Mouse (Mus musculus): Measurements from ENCODE around the gene Rpl36a-ps1.
"Not testable (repeated sequence)": the region's sequence is repeated elsewhere in the genome, so short reads cannot be mapped to it uniquely, and the experiment has no call there.

Gene Rpl36a-ps1

GRCm38 (mm10) chr14:98994218-98994617 lies at the start of gene Rpl36a-ps1:
TSS of gene Rpl36a-ps1 (minus strand) at chr14:98994318.
- no peak for DNase-seq (ENCODE audit: low spot score)

- no peak for DNase-seq (ENCODE audit: low spot score)
These were observed 49.4 kb upstream of the Rpl36a-ps1 start for GRCm38 (mm10) chr14:99043499-99043898.

GRCm38 (mm10) chr14:99041416-99041815 lies 47.3 kb upstream of the Rpl36a-ps1 start:
- no peak for DNase-seq (ENCODE audit: low spot score)

DNA sequence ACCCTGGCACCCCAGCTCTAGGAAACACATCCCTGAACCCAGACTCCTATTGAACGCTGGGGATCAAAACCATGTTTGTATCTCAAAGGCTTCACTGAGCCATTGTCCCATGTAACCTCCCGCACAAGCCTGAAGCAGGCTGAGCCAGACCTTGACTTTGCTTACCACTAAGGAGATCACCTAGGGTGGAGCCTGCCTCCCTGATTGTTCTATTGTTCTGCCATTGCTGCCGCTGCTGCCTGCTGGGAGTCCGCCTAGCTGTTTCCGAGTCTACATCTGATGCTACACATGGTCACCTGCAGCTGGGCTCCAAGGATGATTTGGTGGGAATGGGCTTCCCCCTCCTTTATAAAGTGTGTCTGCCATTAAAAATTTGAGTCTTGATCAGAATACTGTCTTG lies 45.2 kb upstream of the Rpl36a-ps1 start:
- not testable (repeated sequence) for DNase-seq (ENCODE audit: low spot score)

DNA sequence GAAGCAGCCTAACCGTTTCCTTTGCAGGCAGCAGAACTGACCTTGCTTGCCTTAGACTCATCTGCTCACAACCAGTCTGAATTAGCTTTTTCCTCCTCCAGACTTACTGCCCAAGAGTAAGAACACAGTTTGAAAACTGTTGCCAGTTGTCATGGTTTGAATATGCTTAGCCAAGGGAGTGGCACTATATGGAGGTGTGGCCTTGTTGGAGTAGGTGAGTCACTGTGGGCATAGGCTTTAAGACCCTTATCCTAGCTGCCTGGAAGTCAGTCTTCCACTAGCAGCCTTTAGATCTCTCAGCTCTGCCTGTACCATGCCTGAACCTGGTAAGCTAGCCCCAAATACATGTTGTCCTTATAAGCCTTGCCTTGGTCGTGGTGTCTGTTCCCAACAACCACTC lies 43.6 kb upstream of the Rpl36a-ps1 start:
- DNase-seq (ENCODE audit: low spot score) = no peak

GRCm38 (mm10) chr14:99036039-99036438 lies 41.9 kb upstream of the Rpl36a-ps1 start:
- DNase-seq (ENCODE audit: low spot score) = no peak

DNA sequence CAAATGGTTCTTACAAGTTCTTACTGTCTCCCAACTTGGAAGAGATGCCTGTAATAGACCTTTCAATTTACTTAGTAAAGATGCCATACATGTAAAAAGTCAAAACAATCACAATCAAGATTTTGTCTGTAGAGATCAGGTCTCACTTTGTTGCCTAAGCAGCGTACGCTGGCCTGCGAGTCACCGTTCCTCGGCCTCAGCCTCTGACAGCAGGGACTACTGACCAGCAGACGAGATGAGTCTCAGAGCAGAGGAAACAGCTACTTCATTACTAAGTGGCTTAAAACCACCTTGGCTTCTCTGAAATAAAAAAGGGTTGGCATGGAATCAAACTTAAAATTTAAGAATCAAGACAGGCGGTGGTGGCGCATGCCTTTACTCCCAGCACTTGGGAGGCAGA lies 40.7 kb upstream of the Rpl36a-ps1 start:
- not testable (repeated sequence) for DNase-seq (ENCODE audit: low spot score)

DNA sequence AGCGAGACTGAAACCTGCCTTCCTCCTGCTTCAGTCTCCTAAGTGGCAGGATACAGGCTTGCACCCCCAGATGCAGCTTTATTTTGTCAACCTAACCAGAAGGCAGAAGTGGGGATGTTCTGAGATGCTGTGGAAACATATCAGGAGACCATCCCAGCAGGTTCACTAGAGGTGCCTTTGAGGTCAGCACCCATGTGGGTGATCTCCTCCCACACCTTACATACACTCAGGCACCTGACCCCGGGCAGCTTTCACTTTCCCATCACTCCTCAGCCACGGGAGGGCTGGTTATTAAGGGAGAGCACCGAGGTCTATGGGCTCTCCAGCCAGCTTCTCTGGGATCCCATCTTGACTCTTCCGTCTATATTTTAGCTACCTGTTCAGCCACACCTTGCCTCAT lies 38.5 kb upstream of the Rpl36a-ps1 start:
- no peak for DNase-seq (ENCODE audit: low spot score)

GRCm38 (mm10) chr14:99031337-99031873 lies 37.3 kb upstream of the Rpl36a-ps1 start:
- DNase-seq (ENCODE audit: low spot score) = no peak

GRCm38 (mm10) chr14:99029987-99030386 lies 35.9 kb upstream of the Rpl36a-ps1 start:
- DNase-seq (ENCODE audit: low spot score) = no peak

- no peak for DNase-seq (ENCODE audit: low spot score)
These were observed 28.4 kb upstream of the Rpl36a-ps1 start for GRCm38 (mm10) chr14:99022346-99023086.

DNA sequence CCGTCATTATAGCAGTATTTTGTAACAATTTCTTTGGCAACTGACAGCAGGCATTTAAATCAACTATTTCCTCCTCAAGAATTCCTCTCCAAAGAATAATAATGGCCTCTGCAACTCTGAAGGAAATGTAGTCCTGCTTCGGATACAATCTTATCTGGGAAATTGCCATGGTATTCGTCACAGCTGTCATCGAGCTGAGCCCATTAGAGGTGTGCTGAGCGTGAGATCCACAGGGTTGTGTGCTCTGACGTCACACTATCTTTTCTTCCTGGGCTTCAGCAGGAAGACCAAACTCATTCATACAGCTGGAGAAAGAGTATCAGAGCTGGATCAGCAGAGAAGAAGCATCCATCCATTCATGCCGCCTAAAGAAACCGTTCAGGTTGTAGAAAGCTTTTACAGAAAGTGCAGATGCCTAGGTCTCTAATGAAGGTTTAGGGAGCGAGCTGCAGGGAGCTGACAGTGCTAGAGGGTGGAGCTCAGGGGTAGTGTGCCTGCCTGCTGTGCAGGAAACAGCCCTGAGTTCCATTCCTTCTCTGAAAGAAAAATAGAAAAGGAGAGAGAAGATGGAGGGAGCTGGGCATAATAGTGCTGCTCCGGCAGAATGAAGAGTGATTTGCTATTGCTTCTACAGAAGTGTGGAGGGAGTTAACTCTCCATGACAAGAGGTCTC lies 25.2 kb upstream of the Rpl36a-ps1 start:
- no peak for DNase-seq (ENCODE audit: low spot score)

DNA sequence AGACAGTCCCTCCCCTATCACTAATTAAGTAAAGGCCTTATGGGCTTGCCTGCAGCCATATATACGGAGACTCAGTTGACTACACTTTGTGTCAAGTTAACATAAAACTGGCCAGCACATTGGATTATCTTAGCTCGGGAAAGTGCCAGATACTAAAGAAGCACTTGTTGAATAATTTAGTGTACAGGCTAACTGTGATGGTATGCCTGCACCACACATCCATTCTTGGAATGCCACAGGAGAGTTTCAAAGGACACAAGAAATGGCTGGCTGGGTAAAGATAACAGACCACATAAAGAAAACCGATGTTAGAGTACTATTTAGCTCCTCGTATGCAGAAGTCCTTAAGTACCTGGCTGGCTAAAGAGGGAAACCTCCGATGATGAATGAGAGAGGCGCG lies 24.6 kb upstream of the Rpl36a-ps1 start:
- no peak for DNase-seq (ENCODE audit: low spot score)

DNA sequence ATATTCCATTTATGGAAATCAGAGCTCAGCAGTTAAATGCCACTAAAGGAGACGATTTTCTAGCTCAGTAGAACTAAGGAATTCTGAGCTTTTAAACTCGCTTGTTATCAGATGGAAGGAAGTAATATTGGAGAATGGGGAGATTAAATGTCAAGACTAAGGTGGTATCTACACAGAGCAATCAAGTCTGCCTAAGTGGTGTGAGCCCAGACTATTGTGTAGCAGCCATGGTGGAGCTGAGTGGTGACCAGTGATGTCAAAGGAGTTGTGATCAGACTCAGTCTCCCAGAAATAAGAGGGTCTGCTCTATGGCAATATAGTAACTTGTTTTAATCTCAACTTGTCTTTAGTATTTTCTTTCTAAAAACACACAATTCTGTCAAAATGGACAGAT lies 16.8 kb upstream of the Rpl36a-ps1 start:
- no peak for DNase-seq (ENCODE audit: low spot score)

DNA sequence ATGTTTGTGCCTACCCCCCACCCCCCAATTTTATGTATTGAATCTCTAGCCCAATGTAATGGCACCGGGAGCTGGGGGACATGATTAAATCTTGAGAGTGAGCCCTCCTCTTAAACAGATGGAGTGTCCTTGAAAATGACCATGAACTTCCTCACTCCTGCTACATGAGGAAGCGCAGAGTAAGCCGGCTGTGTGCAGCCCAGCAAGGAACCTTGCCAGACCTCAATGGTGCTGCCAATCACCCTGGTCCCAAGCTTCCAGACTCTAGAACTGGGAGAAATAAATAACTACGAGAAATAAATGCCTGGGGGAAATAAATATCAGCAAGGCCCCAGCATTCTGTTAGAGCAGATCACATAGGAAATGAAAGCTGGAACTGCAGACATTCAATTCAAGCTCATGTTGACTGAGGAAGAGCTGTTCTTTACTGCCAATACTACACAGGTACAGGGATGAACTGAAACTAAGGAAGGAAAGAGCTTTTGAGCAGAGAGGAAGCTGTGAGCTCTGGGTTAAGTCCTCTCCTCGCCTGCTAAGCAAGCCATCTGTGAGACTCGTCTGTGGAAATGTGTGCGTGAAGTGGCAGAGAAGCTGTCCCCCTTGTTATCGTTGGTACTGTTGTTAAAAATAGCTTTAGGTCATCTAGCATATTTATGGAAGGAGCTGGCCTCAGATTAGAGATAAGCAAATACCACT lies 16.3 kb upstream of the Rpl36a-ps1 start:
- DNase-seq (ENCODE audit: low spot score) = no peak

GRCm38 (mm10) chr14:98992482-98992881 lies 1.6 kb downstream of the Rpl36a-ps1 start:
- DNase-seq (ENCODE audit: low spot score) = peak; percentile 16

- no peak for DNase-seq (ENCODE audit: low spot score)
These were observed 3.5 kb downstream of the Rpl36a-ps1 start for GRCm38 (mm10) chr14:98990636-98991035.

DNA sequence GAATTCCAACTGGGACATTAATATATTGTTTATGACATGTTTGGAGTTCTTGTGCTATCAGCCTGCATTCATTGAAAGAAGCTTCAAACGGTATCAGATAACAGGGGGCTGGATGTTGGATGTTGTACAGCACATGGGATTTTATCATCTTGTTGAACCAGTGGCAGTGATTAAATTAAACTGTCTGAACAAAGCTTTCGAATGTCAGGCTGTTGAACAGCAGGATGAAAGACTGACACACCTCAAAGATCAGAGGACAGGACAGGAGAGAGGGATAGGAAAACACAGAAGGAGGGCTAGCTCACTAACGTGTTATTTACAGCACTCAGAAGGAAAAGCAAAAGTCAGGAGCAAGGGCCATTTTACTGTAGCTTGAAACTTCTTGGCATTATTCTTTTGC lies 4.3 kb downstream of the Rpl36a-ps1 start:
- no peak for DNase-seq (ENCODE audit: low spot score)

- DNase-seq (ENCODE audit: low spot score) = no peak
These were observed 22.2 kb downstream of the Rpl36a-ps1 start for GRCm38 (mm10) chr14:98971921-98972320.

GRCm38 (mm10) chr14:98958978-98959658 lies 35.0 kb downstream of the Rpl36a-ps1 start:
- DNase-seq (ENCODE audit: low spot score) = no peak

GRCm38 (mm10) chr14:98956788-98957187 lies 37.3 kb downstream of the Rpl36a-ps1 start:
- no peak for DNase-seq (ENCODE audit: low spot score)

GRCm38 (mm10) chr14:98952441-98952840 lies 41.7 kb downstream of the Rpl36a-ps1 start:
- DNase-seq (ENCODE audit: low spot score) = no peak
